Mouse (Mus musculus): Measurements from ENCODE around the gene Cux1. TPM values are rescaled to one million over a fixed set of nuclear protein-coding genes. Genes with fewer than 3 reads are reported as not detected.

Gene Cux1
- total and polyA plus RNA-seq, 3 experiments = 46.8 to 101 (median 85.8) TPM

- DNase-seq = no peak
- Histone ChIP-seq H3K27ac (no peak overlapping the region), H3K79me2 (replicated peaks; ENCODE audit: control insufficient read depth, insufficient read depth, low read length) (peaks cover 13% of the 10 kb centered on the region; the same call in 1 of the 2 replicates), H3K36me3 (ENCODE audit: control insufficient read depth, insufficient read depth, low read length) (peaks cover 9% of the 10 kb centered on the region), H3K4me1 (ENCODE audit: control insufficient read depth, insufficient read depth, low read length) (peaks cover 26% of the 10 kb centered on the region), H3K9ac (ENCODE audit: low read depth, low read length) (no peak overlapping the region), H3K27me3 (ENCODE audit: control insufficient read depth, insufficient read depth, low read length) (no peaks in the 10 kb centered on the region), H3K4me3 (no peak overlapping the region)
- no peak for TF ChIP-seq CTCF (IDR thresholded peaks at IDR 0.05)
- TF ChIP-seq EP300 (IDR thresholded peaks at IDR 0.05; ENCODE audit: insufficient read depth, low read depth, low read length) = no peak
- TF ChIP-seq POLR2A (IDR thresholded peaks at IDR 0.05; ENCODE audit: insufficient read depth, low read depth, low read length) = no peak
- intact Hi-C loops (cut with DNase I) = loop anchor here (2.0 kb wide), 1 partner anchor 33 kb away; no protein-coding TSS in a partner anchor
- WGBS = 37% methylated on average over 2 of the region's 2 CpGs
These were observed 35.5 kb downstream of the Cux1 start for GRCm38 (mm10) chr5:136531674-136532365.

GRCm38 (mm10) chr5:136530931-136531330, 36.4 kb downstream of the Cux1 start:
- peaks cover 17% of the 10 kb centered on the region; the same call in 1 of the 2 replicates for H3K79me2 ChIP-seq (replicated peaks; ENCODE audit: control insufficient read depth, insufficient read depth, low read length)
- TF ChIP-seq EP300 (IDR thresholded peaks at IDR 0.05; ENCODE audit: insufficient read depth, low read depth, low read length) (no peak), POLR2A (IDR thresholded peaks at IDR 0.05; ENCODE audit: insufficient read depth, low read depth, low read length) (no peak)
- H3K27ac ChIP-seq = peak overlapping the region; percentile 24; the same call in 1 of the 2 replicates
- no peak overlapping the region for H3K9ac ChIP-seq (ENCODE audit: low read depth, low read length)
- WGBS = 50% methylated on average over 1 of the region's 1 CpGs
- H3K27me3 ChIP-seq (ENCODE audit: control insufficient read depth, insufficient read depth, low read length) = no peaks in the 10 kb centered on the region
- peaks cover 24% of the 10 kb centered on the region for H3K4me1 ChIP-seq (ENCODE audit: control insufficient read depth, insufficient read depth, low read length)
- H3K4me3 ChIP-seq = no peak overlapping the region
- DNase-seq = peak; percentile 49 to 67
- H3K36me3 ChIP-seq (ENCODE audit: control insufficient read depth, insufficient read depth, low read length) = peaks cover 9% of the 10 kb centered on the region
- intact Hi-C loops (cut with DNase I) = loop anchor here (2.0 kb wide), 1 partner anchor 34 kb away; no protein-coding TSS in a partner anchor

DNA sequence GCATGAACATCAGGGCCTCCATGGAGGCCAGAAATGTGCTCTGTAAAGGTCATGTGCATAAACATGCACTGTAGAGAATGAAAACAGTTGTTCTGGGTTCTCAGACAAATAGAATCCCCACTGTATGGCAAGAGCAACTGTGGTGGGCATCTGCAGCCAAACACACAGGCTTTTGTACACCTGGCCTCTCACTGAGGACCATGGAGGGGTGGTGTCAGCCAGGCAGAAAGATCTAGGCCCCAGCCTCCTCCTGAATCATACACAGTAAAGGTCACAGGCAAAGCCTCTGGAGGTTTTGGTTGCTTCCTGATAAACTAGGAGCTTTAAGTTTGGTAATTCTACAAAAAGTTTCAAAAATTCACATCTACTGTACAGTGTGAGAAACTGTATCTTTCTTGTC, 38.1 kb downstream of the Cux1 start:
- no peak for DNase-seq
- intact Hi-C loops (cut with DNase I) = no loop called here
- peaks cover 20% of the 10 kb centered on the region for H3K4me1 ChIP-seq (ENCODE audit: control insufficient read depth, insufficient read depth, low read length)
- no peaks in the 10 kb centered on the region for H3K27me3 ChIP-seq (ENCODE audit: control insufficient read depth, insufficient read depth, low read length)
- peaks cover 14% of the 10 kb centered on the region; the same call in 1 of the 2 replicates for H3K79me2 ChIP-seq (replicated peaks; ENCODE audit: control insufficient read depth, insufficient read depth, low read length)
- H3K36me3 ChIP-seq (ENCODE audit: control insufficient read depth, insufficient read depth, low read length) = peaks cover 9% of the 10 kb centered on the region
- H3K27ac ChIP-seq = no peak overlapping the region
- TF ChIP-seq CTCF (IDR thresholded peaks at IDR 0.05) = no peak
- no peak for TF ChIP-seq EP300 (IDR thresholded peaks at IDR 0.05; ENCODE audit: insufficient read depth, low read depth, low read length)
- no peak for TF ChIP-seq POLR2A (IDR thresholded peaks at IDR 0.05; ENCODE audit: insufficient read depth, low read depth, low read length)
- no peak overlapping the region for H3K4me3 ChIP-seq
- no peak overlapping the region for H3K9ac ChIP-seq (ENCODE audit: low read depth, low read length)

DNA sequence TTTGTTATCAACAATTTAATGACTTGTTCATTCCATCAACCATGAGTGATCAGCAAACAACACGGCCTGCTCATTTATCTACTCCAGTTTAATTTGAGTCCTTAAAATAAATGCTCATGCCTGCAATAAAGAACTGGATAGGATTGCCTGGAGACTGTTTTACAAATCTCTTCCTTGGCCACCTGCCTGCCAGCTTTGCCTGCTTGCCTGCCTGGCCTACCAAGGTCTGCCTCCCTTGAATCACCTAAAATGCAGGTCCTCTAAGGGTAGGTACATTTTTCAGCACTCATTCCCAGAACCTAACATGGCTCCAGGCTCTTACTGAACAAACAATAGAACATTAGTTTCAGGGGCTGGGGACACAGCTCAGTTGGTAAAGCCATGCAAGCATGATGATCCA, 39.4 kb downstream of the Cux1 start:
- TF ChIP-seq CTCF (IDR thresholded peaks at IDR 0.05) = no peak
- no peak for TF ChIP-seq EP300 (IDR thresholded peaks at IDR 0.05; ENCODE audit: insufficient read depth, low read depth, low read length)
- no peak for TF ChIP-seq POLR2A (IDR thresholded peaks at IDR 0.05; ENCODE audit: insufficient read depth, low read depth, low read length)
- peaks cover 14% of the 10 kb centered on the region for H3K4me1 ChIP-seq (ENCODE audit: control insufficient read depth, insufficient read depth, low read length)
- H3K36me3 ChIP-seq (ENCODE audit: control insufficient read depth, insufficient read depth, low read length) = peaks cover 6% of the 10 kb centered on the region
- no peak overlapping the region for H3K9ac ChIP-seq (ENCODE audit: low read depth, low read length)
- no peak overlapping the region for H3K27ac ChIP-seq
- intact Hi-C loops (cut with DNase I) = no loop called here
- 60% methylated on average over 1 of the region's 1 CpGs for WGBS
- H3K4me3 ChIP-seq = no peak overlapping the region
- no peak for DNase-seq
- H3K27me3 ChIP-seq (ENCODE audit: control insufficient read depth, insufficient read depth, low read length) = no peaks in the 10 kb centered on the region
- H3K79me2 ChIP-seq (replicated peaks; ENCODE audit: control insufficient read depth, insufficient read depth, low read length) = peaks cover 12% of the 10 kb centered on the region; the same call in 1 of the 2 replicates

GRCm38 (mm10) chr5:136526545-136526909, 40.8 kb downstream of the Cux1 start:
- no peaks in the 10 kb centered on the region for H3K27me3 ChIP-seq (ENCODE audit: control insufficient read depth, insufficient read depth, low read length)
- H3K79me2 ChIP-seq (replicated peaks; ENCODE audit: control insufficient read depth, insufficient read depth, low read length) = peaks cover 8% of the 10 kb centered on the region; the same call in 1 of the 2 replicates
- peaks cover 9% of the 10 kb centered on the region for H3K4me1 ChIP-seq (ENCODE audit: control insufficient read depth, insufficient read depth, low read length)
- H3K4me3 ChIP-seq = no peak overlapping the region
- no peak overlapping the region for H3K27ac ChIP-seq
- 92% methylated on average over 5 of the region's 5 CpGs for WGBS
- H3K36me3 ChIP-seq (ENCODE audit: control insufficient read depth, insufficient read depth, low read length) = peaks cover 7% of the 10 kb centered on the region
- TF ChIP-seq EP300 (IDR thresholded peaks at IDR 0.05; ENCODE audit: insufficient read depth, low read depth, low read length) (no peak), CTCF (IDR thresholded peaks at IDR 0.05) (no peak), POLR2A (IDR thresholded peaks at IDR 0.05; ENCODE audit: insufficient read depth, low read depth, low read length) (no peak)
- intact Hi-C loops (cut with DNase I) = no loop called here
- DNase-seq = no peak
- H3K9ac ChIP-seq (ENCODE audit: low read depth, low read length) = no peak overlapping the region

DNA sequence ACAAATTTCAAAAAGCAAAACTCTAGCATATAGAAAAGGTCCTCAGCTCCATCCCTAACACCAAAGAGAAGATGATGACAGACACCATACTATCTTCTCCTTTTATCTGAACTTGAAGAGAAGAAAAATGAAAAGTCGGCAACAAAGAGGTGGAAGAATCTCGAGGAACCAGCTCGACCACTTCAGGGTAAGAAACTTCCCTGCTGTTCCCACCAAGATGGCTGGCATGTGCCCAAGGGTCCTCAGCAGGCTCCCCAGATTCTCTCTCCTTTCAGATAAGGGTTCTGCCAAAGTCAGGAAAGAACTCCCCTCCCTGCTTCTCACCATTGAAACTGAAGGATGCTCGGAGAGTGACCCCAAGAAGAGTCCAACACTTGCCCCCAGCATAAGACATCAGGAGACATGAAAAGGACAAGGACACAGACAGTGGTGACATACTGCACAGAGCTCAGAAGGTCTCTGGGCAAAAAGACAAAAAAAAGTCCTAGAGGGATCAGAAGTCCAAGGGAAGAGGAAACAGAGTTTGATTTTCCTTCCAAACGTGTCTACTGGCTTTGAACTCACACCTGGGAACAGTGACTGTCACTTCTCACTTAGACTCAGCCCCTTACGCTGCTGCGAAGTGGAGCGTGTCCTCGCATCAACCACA, 41.3 kb downstream of the Cux1 start:
- intact Hi-C loops (cut with DNase I) = no loop called here
- Histone ChIP-seq H3K79me2 (replicated peaks; ENCODE audit: control insufficient read depth, insufficient read depth, low read length) (peaks cover 7% of the 10 kb centered on the region; the same call in 1 of the 2 replicates), H3K9ac (ENCODE audit: low read depth, low read length) (no peak overlapping the region), H3K36me3 (ENCODE audit: control insufficient read depth, insufficient read depth, low read length) (peaks cover 4% of the 10 kb centered on the region; the same call in 1 of the 2 replicates), H3K27me3 (ENCODE audit: control insufficient read depth, insufficient read depth, low read length) (no peaks in the 10 kb centered on the region), H3K4me1 (ENCODE audit: control insufficient read depth, insufficient read depth, low read length) (peaks cover 6% of the 10 kb centered on the region), H3K27ac (no peak overlapping the region), H3K4me3 (no peak overlapping the region)
- TF ChIP-seq EP300 (IDR thresholded peaks at IDR 0.05; ENCODE audit: insufficient read depth, low read depth, low read length) (no peak), POLR2A (IDR thresholded peaks at IDR 0.05; ENCODE audit: insufficient read depth, low read depth, low read length) (no peak), CTCF (IDR thresholded peaks at IDR 0.05) (no peak)
- WGBS = 73% methylated on average over 9 of the region's 9 CpGs
- no peak for DNase-seq
